Mouse (Mus musculus) erythroblast, embryonic 14.5 days (primary cell): ENCODE measurements around the gene Cyp3a41b.
"Not testable (repeated sequence)": the region's sequence is repeated elsewhere in the genome, so short reads cannot be mapped to it uniquely, and the experiment has no call there.

ENCODE experiments used
- GATA1 ChIP-seq: IDR thresholded peaks from 2 replicates; pipeline ENCODE4 v1.6.1; 2012; ENCODE audit warnings: low read length, inconsistent platforms, mixed read lengths
- TAL1 ChIP-seq: IDR thresholded peaks from 3 replicates; pipeline ENCODE4 v1.6.1; 2012; ENCODE audit warnings: low read length, inconsistent platforms, mixed read lengths

GRCm38 (mm10) chr5:145571922-145572321 lies 12.6 kb downstream of the Cyp3a41b start:
- not testable (repeated sequence) for TF ChIP-seq TAL1, GATA1
